Mouse (Mus musculus) midbrain, embryonic 15.5 days (tissue): ENCODE measurements around the gene Zfp697. TPM values are rescaled to one million over a fixed set of nuclear protein-coding genes. Genes with fewer than 3 reads are reported as not detected.
"Not testable (repeated sequence)": the region's sequence is repeated elsewhere in the genome, so short reads cannot be mapped to it uniquely, and the experiment has no call there.

Experiments used
- ATAC-seq: fragments of 200-750 bp; cut with Nextera tagmentation; replicated peaks from 2 replicates; pipeline ENCODE4 v1.8.0; 2017; ENCODE audit warnings: moderate TSS enrichment
- H3K27ac ChIP-seq: fragments of 300-500 bp; sonication (generic); 2 replicates; pipeline ENCODE4 v1.5.1; 2015; ENCODE audit warnings: mild to moderate bottlenecking, inconsistent platforms
- H3K27me3 ChIP-seq: fragments of 300-500 bp; sonication (generic); replicated peaks from 2 replicates; pipeline ENCODE4 v1.6.1; 2015; ENCODE audit warnings: inconsistent platforms
- H3K36me3 ChIP-seq: fragments of 300-500 bp; sonication (generic); replicated peaks from 2 replicates; pipeline ENCODE4 v1.6.1; 2015; ENCODE audit warnings: inconsistent platforms
- H3K4me1 ChIP-seq: fragments of 300-500 bp; sonication (generic); 2 replicates; pipeline ENCODE4 v1.6.1; 2015; ENCODE audit warnings: inconsistent platforms
- H3K4me2 ChIP-seq: fragments of 300-500 bp; sonication (generic); 2 replicates; pipeline ENCODE4 v1.6.1; 2015; ENCODE audit warnings: inconsistent platforms, mild to moderate bottlenecking, moderate library complexity
- H3K4me3 ChIP-seq: fragments of 300-500 bp; sonication (generic); 2 replicates; pipeline ENCODE4 v1.5.1; 2015; ENCODE audit warnings: mild to moderate bottlenecking, inconsistent platforms
- H3K9ac ChIP-seq: fragments of 300-500 bp; sonication (generic); 2 replicates; pipeline ENCODE4 v1.6.1; 2015; ENCODE audit warnings: mild to moderate bottlenecking, inconsistent platforms
- H3K9me3 ChIP-seq: fragments of 300-500 bp; sonication (generic); 2 replicates; pipeline ENCODE4 v1.6.1; 2016; ENCODE audit warnings: inconsistent platforms
- WGBS: fragments of 180-500 bp; shearing (Covaris S2); methylation state at CpG from one replicate; pipeline ENCODE4 v1.1.7; 2015; ENCODE audit warnings: mixed read lengths; 5-methylcytosine and 5-hydroxymethylcytosine counted together
- polyA plus RNA-seq: library from polyadenylated mRNA; unstranded; fragments of >200 nt; fragmentation: Nextera tagmentation; extraction: Ambion mirVana; gene quantifications from 2 replicates; pipeline ENCODE4 v1.2.1, GENCODE M21; 2015

The Zfp697 gene
- 19.8 TPM in 2 replicates for polyA plus RNA-seq

- Histone ChIP-seq H3K27ac (peak within 1 kb of the TSS; percentile 93), H3K9me3 (no peaks in the 10 kb centered on the region), H3K36me3 (no peaks in the 10 kb centered on the region), H3K4me3 (peak within 1 kb of the TSS; percentile 80), H3K4me1 (peaks cover 27% of the 10 kb centered on the region), H3K4me2 (peak within 1 kb of the TSS; percentile 84), H3K9ac (peak within 1 kb of the TSS; percentile 85), H3K27me3 (0 out of 2 replicates have a peak, but pooled peaks cover 2% of the 10 kb centered on the region)
- WGBS: under 1% methylated on average over 42 of the region's 42 CpGs
- ATAC-seq: peak; percentile 96
Observed at GRCm38 (mm10) chr3:98382246-98382939, at the start of gene Zfp697. Gene Zfp697, plus strand, starts transcription at chr3:98382461.

- Histone ChIP-seq H3K4me2 (no peak overlapping the region), H3K36me3 (no peaks in the 10 kb centered on the region), H3K27ac (no peak overlapping the region), H3K4me1 (peaks cover 27% of the 10 kb centered on the region), H3K4me3 (no peak overlapping the region), H3K27me3 (no peaks in the 10 kb centered on the region), H3K9ac (no peak overlapping the region), H3K9me3 (no peaks in the 10 kb centered on the region)
- ATAC-seq: no peak
- WGBS: 87% methylated on average over 2 of the region's 2 CpGs
Observed at GRCm38 (mm10) chr3:98334010-98334409, 48.3 kb upstream of the Zfp697 start.

GRCm38 (mm10) chr3:98335331-98335730 lies 46.9 kb upstream of the Zfp697 start:
- no peak for ATAC-seq
- no peak overlapping the region for H3K9ac ChIP-seq
- H3K27me3 ChIP-seq: no peaks in the 10 kb centered on the region
- no peak overlapping the region for H3K4me2 ChIP-seq
- H3K27ac ChIP-seq: no peak overlapping the region
- H3K4me3 ChIP-seq: no peak overlapping the region
- no peaks in the 10 kb centered on the region for H3K36me3 ChIP-seq
- peaks cover 32% of the 10 kb centered on the region for H3K4me1 ChIP-seq
- H3K9me3 ChIP-seq: no peaks in the 10 kb centered on the region

- H3K9ac ChIP-seq: no peak overlapping the region
- H3K27me3 ChIP-seq: no peaks in the 10 kb centered on the region
- H3K36me3 ChIP-seq: no peaks in the 10 kb centered on the region
- ATAC-seq: no peak
- no peak overlapping the region for H3K27ac ChIP-seq
- WGBS: 76% methylated on average over 7 of the region's 7 CpGs
- peak overlapping the region; percentile 98; the same call in 1 of the 2 replicates for H3K4me2 ChIP-seq
- H3K4me1 ChIP-seq: peaks cover 32% of the 10 kb centered on the region
- no peaks in the 10 kb centered on the region for H3K9me3 ChIP-seq
- no peak overlapping the region for H3K4me3 ChIP-seq
Observed at GRCm38 (mm10) chr3:98335886-98336285, 46.4 kb upstream of the Zfp697 start.

GRCm38 (mm10) chr3:98336661-98337654 lies 45.3 kb upstream of the Zfp697 start:
- H3K27me3 ChIP-seq: no peaks in the 10 kb centered on the region
- peaks cover 32% of the 10 kb centered on the region for H3K4me1 ChIP-seq
- ATAC-seq: peak; percentile 51
- WGBS: 51% methylated on average over 22 of the region's 22 CpGs
- H3K4me3 ChIP-seq: 0 out of 2 replicates have a peak overlapping the region, but pooled peaks have one; percentile 5
- H3K9me3 ChIP-seq: no peaks in the 10 kb centered on the region
- peak overlapping the region; percentile 38; the same call in 1 of the 2 replicates for H3K27ac ChIP-seq
- peak overlapping the region; percentile 98 for H3K4me2 ChIP-seq
- no peak overlapping the region for H3K9ac ChIP-seq
- H3K36me3 ChIP-seq: no peaks in the 10 kb centered on the region

- Histone ChIP-seq H3K4me3 (peak overlapping the region; percentile 54), H3K4me1 (peaks cover 32% of the 10 kb centered on the region), H3K9ac (peak overlapping the region; percentile 52), H3K36me3 (no peaks in the 10 kb centered on the region), H3K9me3 (no peaks in the 10 kb centered on the region), H3K27ac (peak overlapping the region; percentile 49; the same call in 1 of the 2 replicates), H3K27me3 (no peaks in the 10 kb centered on the region), H3K4me2 (peak overlapping the region; percentile 98)
- 5% methylated on average over 15 of the region's 15 CpGs for WGBS
- peak; percentile 38 for ATAC-seq
Observed at GRCm38 (mm10) chr3:98338584-98339041, 43.6 kb upstream of the Zfp697 start.

GRCm38 (mm10) chr3:98339097-98339705 lies 43.1 kb upstream of the Zfp697 start:
- H3K36me3 ChIP-seq: no peaks in the 10 kb centered on the region
- peak overlapping the region; percentile 49; the same call in 1 of the 2 replicates for H3K27ac ChIP-seq
- peak overlapping the region; percentile 98 for H3K4me2 ChIP-seq
- ATAC-seq: peak; percentile 48
- no peaks in the 10 kb centered on the region for H3K27me3 ChIP-seq
- no peaks in the 10 kb centered on the region for H3K9me3 ChIP-seq
- under 1% methylated on average over 46 of the region's 46 CpGs for WGBS
- peaks cover 32% of the 10 kb centered on the region for H3K4me1 ChIP-seq
- peak overlapping the region; percentile 52 for H3K9ac ChIP-seq
- H3K4me3 ChIP-seq: peak overlapping the region; percentile 54

- Histone ChIP-seq H3K4me2 (peak within 1 kb of the TSS; percentile 98), H3K9ac (peak within 1 kb of the TSS; percentile 52), H3K27ac (peak within 1 kb of the TSS; percentile 49; the same call in 1 of the 2 replicates), H3K4me1 (peaks cover 32% of the 10 kb centered on the region), H3K4me3 (peak within 1 kb of the TSS; percentile 54)
- peak; percentile 73 for ATAC-seq
- H3K9me3 ChIP-seq, H3K27me3 ChIP-seq, H3K36me3 ChIP-seq: not testable (repeated sequence)
- WGBS: 0% methylated on average over 10 of the region's 10 CpGs
Observed at GRCm38 (mm10) chr3:98339706-98340109, 42.6 kb upstream of the Zfp697 start, which contains the start of gene Phgdh. Gene Phgdh, minus strand, starts transcription at chr3:98339990.

GRCm38 (mm10) chr3:98340818-98341594 lies 41.3 kb upstream of the Zfp697 start:
- H3K9me3 ChIP-seq: no peaks in the 10 kb centered on the region
- H3K27ac ChIP-seq: no peak overlapping the region
- no peak overlapping the region for H3K4me3 ChIP-seq
- no peak for ATAC-seq
- H3K27me3 ChIP-seq: no peaks in the 10 kb centered on the region
- H3K4me1 ChIP-seq: peaks cover 28% of the 10 kb centered on the region
- H3K36me3 ChIP-seq: no peaks in the 10 kb centered on the region
- no peak overlapping the region for H3K4me2 ChIP-seq
- 80% methylated on average over 17 of the region's 17 CpGs for WGBS
- no peak overlapping the region for H3K9ac ChIP-seq

GRCm38 (mm10) chr3:98343235-98343634 lies 39.0 kb upstream of the Zfp697 start:
- H3K4me2 ChIP-seq: no peak overlapping the region
- H3K4me3 ChIP-seq: no peak overlapping the region
- no peaks in the 10 kb centered on the region for H3K9me3 ChIP-seq
- no peak overlapping the region for H3K9ac ChIP-seq
- 89% methylated on average over 3 of the region's 3 CpGs for WGBS
- H3K4me1 ChIP-seq: peaks cover 12% of the 10 kb centered on the region
- no peak overlapping the region for H3K27ac ChIP-seq
- H3K27me3 ChIP-seq: no peaks in the 10 kb centered on the region
- ATAC-seq: no peak
- no peaks in the 10 kb centered on the region for H3K36me3 ChIP-seq

- H3K9ac ChIP-seq: no peak overlapping the region
- H3K4me3 ChIP-seq: no peak overlapping the region
- 86% methylated on average over 6 of the region's 6 CpGs for whole genome bisulfite sequencing
- H3K27ac ChIP-seq: no peak overlapping the region
- no peaks in the 10 kb centered on the region for H3K4me1 ChIP-seq
- no peak for ATAC-seq
- H3K9me3 ChIP-seq: no peaks in the 10 kb centered on the region
- H3K27me3 ChIP-seq: no peaks in the 10 kb centered on the region
- no peaks in the 10 kb centered on the region for H3K36me3 ChIP-seq
- no peak overlapping the region for H3K4me2 ChIP-seq
Observed at GRCm38 (mm10) chr3:98348106-98348505, 34.2 kb upstream of the Zfp697 start.
